Mouse (Mus musculus) layer of hippocampus, adult 9-11 months (tissue): Measurements from ENCODE around the gene Prkag2.
A peak's percentile ranks its signal among the peaks of the same experiment; 100 is the strongest.

Source experiments
- DNase-seq: peaks from one replicate; pipeline ENCODE4 v3.0.0; 2022

Gene Prkag2

GRCm38 (mm10) chr5:25100516-25101125 lies at the start of gene Prkag2:
Gene Prkag2 (minus strand): TSS chr5:25100642.
- DNase-seq: peak; percentile 38

DNA sequence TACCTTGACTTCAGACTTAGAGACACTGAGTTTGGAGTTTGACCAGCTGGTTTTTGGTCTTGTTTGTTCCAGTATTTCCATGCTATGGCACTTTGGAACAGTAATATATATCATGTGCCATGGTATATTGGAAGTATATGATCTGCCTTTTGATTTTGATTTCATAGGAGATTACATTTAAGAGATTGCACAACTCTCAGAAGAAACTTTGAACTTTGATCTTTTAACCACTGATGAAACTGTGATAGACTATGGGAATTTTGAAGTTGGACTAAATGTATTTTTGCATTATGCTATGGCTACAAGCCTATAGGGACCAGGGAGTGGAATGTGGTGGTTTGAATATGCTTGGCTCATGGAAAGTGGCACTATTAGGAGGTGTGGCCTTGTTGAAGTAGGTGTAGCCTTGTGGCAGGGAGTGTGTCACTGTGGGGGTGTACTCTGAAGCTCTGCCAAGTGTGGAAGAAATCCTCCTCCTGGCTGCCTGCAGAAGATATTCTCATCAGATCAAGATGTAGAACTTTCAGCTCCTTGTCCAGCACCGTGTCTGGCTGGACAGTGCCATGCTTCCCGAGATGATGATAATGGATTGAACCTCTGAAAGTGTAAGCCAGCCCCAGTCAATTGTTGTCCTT lies 49.0 kb upstream of the Prkag2 start:
- DNase-seq: no peak

- no peak for DNase-seq
Measured at GRCm38 (mm10) chr5:25146705-25147104, 46.3 kb upstream of the Prkag2 start.

- no peak for DNase-seq
Measured at GRCm38 (mm10) chr5:25127865-25128264, 27.4 kb upstream of the Prkag2 start.

DNA sequence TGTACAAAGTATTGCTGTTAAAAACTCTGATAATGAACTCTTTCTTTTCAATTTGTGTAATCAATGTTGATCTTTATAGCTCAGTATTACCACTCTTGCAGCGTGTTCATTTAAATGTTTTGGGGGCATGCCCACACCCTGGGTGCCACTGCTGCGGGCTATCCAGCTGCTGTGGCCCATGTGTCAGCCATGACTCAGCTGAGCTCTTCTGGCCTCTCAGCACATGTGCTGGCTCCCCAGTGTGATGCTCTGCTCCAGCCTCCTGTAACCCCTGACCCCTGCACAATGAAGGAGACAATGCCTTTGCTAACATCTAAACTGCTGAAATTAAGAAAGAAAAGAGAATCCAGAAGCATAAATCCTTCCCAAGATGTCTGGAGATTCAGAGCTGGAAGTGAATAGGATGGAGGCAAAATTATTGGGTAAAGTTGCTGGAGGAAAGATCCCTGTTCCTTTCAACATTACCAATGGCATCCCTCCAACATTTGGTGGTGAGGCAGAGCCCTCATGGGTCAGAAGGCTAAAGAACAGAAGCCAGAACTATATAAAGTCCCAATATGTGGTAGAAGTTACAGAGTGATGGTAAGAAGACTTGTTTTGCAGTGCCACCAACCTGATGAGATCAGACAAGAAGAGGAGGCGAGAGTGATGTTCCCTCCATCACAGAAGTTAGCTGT lies 25.6 kb upstream of the Prkag2 start:
- no peak for DNase-seq

GRCm38 (mm10) chr5:25122534-25122933 lies 22.1 kb upstream of the Prkag2 start:
- DNase-seq: no peak

GRCm38 (mm10) chr5:25119148-25119547 lies 18.7 kb upstream of the Prkag2 start:
- peak; percentile 73 for DNase-seq

DNA sequence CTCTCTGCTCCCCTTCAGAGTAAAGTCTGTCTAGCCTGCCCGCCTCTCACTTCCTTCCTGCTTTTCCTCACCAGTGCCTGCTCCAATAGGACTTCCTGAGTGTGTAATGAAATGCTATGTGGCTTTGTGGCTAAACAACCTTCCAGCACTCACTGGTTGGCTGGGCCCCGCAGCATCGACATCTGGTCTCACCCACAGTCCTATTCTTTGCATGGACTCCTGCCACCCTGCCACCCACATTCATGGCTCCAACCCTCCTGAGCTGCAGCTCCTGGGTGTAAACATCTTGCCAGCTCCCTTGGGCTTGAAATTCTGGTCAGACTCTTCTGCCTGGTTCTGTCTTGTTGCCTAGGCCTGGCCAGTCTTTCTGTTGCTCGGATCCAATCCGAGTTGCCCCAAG lies 15.6 kb upstream of the Prkag2 start:
- peak; percentile 94 for DNase-seq

DNA sequence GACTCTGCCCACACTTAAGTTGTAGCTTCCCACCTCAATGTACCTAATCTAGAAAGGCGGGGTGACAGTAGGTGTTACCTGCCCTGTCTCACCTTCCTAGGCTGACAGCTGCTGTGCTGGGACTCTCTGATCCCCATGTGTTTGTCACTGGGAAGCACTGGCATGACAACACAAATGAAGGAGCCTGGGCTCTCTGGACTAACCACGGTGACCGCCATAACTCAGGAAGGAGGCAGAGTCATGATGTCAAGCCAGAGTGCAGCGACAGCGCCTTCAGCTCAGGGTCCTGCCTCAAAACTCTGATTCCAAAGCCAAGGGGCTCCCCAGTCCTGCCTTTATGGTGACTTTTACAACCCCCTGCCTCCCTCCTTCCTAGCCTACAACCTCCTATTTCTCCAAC lies 14.8 kb upstream of the Prkag2 start:
- no peak for DNase-seq

GRCm38 (mm10) chr5:25114110-25114509 lies 13.7 kb upstream of the Prkag2 start:
- no peak for DNase-seq

- DNase-seq: no peak
Measured at GRCm38 (mm10) chr5:25110314-25110713, 9.9 kb upstream of the Prkag2 start.

- no peak for DNase-seq
Measured at GRCm38 (mm10) chr5:25105748-25106147, 5.3 kb upstream of the Prkag2 start.

GRCm38 (mm10) chr5:25101126-25101523 lies 683 bp upstream of the Prkag2 start:
- DNase-seq: peak; percentile 73

DNA sequence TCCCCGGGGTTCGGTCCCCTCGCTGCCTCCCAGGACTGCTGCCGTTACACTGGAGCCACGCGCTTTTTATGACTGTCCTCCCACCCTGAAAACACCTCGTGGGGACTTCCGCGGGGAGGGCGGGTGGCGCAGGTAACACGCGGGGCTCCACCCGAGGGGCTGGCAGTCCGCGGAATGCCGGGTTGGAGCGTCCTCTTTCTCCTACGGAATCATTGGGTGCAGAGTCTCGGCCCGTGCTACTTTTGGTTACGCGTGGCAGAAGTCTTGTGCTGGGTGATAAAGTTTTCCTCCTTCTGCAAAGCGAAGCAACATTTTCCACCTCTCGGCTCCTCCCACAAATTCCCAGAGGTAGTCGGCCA lies 306 bp downstream of the Prkag2 start:
- no peak for DNase-seq

GRCm38 (mm10) chr5:25099367-25100156 lies 880 bp downstream of the Prkag2 start:
- peak; percentile 62 for DNase-seq

GRCm38 (mm10) chr5:25097891-25098290 lies 2.6 kb downstream of the Prkag2 start:
- no peak for DNase-seq

- no peak for DNase-seq
Measured at GRCm38 (mm10) chr5:25096431-25096830, 4.0 kb downstream of the Prkag2 start.

DNA sequence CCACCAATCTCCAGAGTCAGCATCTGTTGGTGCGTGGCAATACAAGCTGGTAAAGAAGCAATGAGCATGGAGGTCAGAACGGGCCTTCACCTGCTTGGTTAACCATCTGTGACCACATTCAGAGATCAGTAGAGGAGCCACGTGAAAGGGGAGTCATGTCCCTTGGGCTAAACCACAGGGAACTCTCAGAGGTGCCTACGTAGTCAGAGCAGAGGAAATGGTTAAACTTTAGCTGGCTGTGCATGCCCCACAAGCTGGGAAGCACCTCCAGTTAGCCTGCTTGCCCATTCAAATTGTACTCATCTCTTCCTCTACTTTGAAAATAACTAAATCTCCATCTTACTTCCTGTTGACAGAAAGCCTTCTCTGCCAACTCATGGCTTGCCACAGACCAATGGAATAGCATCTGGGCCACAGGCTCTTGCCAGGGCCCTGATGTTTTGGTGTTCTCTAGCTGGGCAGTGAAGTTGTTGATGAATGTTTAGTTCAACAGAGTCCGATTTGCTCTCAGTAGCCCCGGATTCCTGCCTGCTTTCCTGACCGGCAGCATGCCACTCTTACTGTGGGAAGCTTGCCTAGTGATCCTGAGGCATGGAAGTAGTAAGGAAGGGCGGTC lies 7.7 kb downstream of the Prkag2 start:
- DNase-seq: no peak

GRCm38 (mm10) chr5:25089258-25089972 lies 11.0 kb downstream of the Prkag2 start:
- DNase-seq: peak; percentile 77

DNA sequence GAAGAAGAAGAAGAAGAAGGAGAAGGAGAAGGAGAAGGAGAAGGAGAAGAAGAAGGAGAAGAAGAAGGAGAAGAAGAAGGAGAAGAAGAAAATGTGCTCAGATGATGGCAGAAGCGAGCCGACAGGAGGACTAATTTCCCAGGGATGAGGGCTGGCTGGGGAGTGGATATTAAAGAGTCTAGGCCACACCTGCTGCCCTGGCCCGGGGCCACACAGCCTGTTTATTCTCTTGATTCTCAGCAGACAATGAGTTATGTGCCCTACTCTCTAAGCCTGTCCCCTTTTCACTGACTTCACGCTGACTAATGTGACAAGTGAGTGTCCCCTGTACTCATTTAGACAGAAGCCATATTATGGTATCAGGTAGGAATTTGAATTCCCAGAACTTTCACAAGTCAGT lies 11.8 kb downstream of the Prkag2 start:
- no peak for DNase-seq

- no peak for DNase-seq
Measured at GRCm38 (mm10) chr5:25088111-25088510, 12.3 kb downstream of the Prkag2 start.

DNA sequence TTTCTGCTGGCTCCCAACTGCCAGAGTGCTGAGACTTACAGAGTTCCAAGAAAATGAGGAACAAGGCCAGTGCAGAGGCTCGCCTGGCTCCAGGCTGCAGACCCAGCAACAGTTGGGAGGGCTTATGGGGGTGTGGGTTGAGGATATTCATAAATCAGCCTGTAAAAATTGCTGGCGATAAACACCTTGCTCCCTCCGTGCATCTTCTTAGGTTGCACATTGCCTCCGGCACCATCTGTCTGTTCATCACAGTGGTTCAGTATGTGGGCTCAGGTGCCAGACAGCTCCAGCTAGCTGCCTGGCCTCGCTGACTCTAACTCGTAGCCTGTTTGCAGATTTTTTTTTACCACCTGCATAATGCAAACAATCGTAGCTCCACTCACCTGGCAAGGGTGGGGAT lies 13.4 kb downstream of the Prkag2 start:
- DNase-seq: peak; percentile 70
